Mouse (Mus musculus): ENCODE data around the gene Slc22a20. TPM values are rescaled to one million over a fixed set of nuclear protein-coding genes. Genes with fewer than 3 reads are reported as not detected.

Slc22a20 gene
- total and polyA plus RNA-seq, 3 experiments: not detected

DNA sequence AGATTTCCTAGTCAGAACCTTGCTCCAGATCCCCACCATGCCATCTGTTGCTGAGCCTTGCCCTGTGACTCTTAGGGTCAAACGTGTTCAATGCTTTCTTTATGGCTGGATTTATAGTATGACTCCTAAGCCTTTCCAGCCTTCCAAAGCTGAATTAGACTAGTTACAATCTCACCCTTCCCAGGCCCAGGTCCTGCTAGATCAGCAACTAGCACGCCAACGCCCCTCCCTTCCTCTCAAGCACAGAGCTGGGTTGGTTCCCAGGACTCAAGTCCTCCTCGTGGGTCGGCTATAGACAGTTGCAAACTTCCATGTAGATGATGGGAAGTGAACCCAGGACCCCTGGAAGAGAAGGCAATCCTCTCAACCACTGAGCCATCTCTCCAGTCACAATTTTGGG is 50.3 kb downstream of the Slc22a20 start:
- ATAC-seq (ENCODE audit: extremely low read depth, insufficient number of reproducible peaks, low FRiP score, poor library complexity, severe bottlenecking) (no peak), DNase-seq (ENCODE audit: low spot score) (no peak)
- H3K4me3 ChIP-seq (ENCODE audit: low read depth, low read length): no peak overlapping the region
- H3K9me3 ChIP-seq (replicated peaks): no peaks in the 10 kb centered on the region
- H3K4me1 ChIP-seq (ENCODE audit: insufficient read depth, low read depth, low read length): peaks cover 24% of the 10 kb centered on the region
- H3K36me3 ChIP-seq (replicated peaks): peaks cover 33% of the 10 kb centered on the region
- TF ChIP-seq POLR2AphosphoS5 (IDR thresholded peaks at IDR 0.05; ENCODE audit: insufficient replicate concordance, low read depth, low read length) (no peak), GATA2 (IDR thresholded peaks at IDR 0.05; ENCODE audit: borderline replicate concordance, low read depth, low read length) (no peak), CTCF (IDR thresholded peaks at IDR 0.05; ENCODE audit: low read depth, low read length) (no peak), GATA1 (IDR thresholded peaks at IDR 0.05; ENCODE audit: borderline replicate concordance, low read length) (no peak), TAL1 (conservative IDR thresholded peaks at IDR 0.05; ENCODE audit: low read depth, low read length) (no peak)
- peaks cover 34% of the 10 kb centered on the region for H3K27me3 ChIP-seq (ENCODE audit: insufficient read depth, low read length)

- Histone ChIP-seq H3K9me3 (replicated peaks) (no peaks in the 10 kb centered on the region), H3K27me3 (ENCODE audit: insufficient read depth, low read length) (peaks cover 34% of the 10 kb centered on the region), H3K4me1 (ENCODE audit: insufficient read depth, low read depth, low read length) (peaks cover 26% of the 10 kb centered on the region), H3K36me3 (replicated peaks) (peaks cover 28% of the 10 kb centered on the region), H3K4me3 (ENCODE audit: low read depth, low read length) (no peak overlapping the region)
- no peak for ATAC-seq (ENCODE audit: extremely low read depth, insufficient number of reproducible peaks, low FRiP score, poor library complexity, severe bottlenecking)
- no peak for DNase-seq (ENCODE audit: low spot score)
- TF ChIP-seq CTCF (IDR thresholded peaks at IDR 0.05; ENCODE audit: low read depth, low read length) (no peak), TAL1 (conservative IDR thresholded peaks at IDR 0.05; ENCODE audit: low read depth, low read length) (no peak), POLR2AphosphoS5 (IDR thresholded peaks at IDR 0.05; ENCODE audit: insufficient replicate concordance, low read depth, low read length) (no peak), GATA2 (IDR thresholded peaks at IDR 0.05; ENCODE audit: borderline replicate concordance, low read depth, low read length) (no peak)
Observed at GRCm38 (mm10) chr19:5935266-5935665, 50.7 kb downstream of the Slc22a20 start.

- DNase-seq (ENCODE audit: low spot score) (no peak), ATAC-seq (ENCODE audit: extremely low read depth, insufficient number of reproducible peaks, low FRiP score, poor library complexity, severe bottlenecking) (no peak)
- Histone ChIP-seq H3K36me3 (replicated peaks) (no peaks in the 10 kb centered on the region), H3K9me3 (replicated peaks) (no peaks in the 10 kb centered on the region), H3K27me3 (ENCODE audit: insufficient read depth, low read length) (peaks cover 56% of the 10 kb centered on the region), H3K4me3 (ENCODE audit: low read depth, low read length) (no peak overlapping the region), H3K4me1 (ENCODE audit: insufficient read depth, low read depth, low read length) (peaks cover 40% of the 10 kb centered on the region)
- no peak for TF ChIP-seq CTCF (IDR thresholded peaks at IDR 0.05; ENCODE audit: low read depth, low read length)
- no peak for TF ChIP-seq GATA2 (IDR thresholded peaks at IDR 0.05; ENCODE audit: borderline replicate concordance, low read depth, low read length)
- TF ChIP-seq GATA1 (IDR thresholded peaks at IDR 0.05; ENCODE audit: borderline replicate concordance, low read length): no peak
- TF ChIP-seq POLR2AphosphoS5 (IDR thresholded peaks at IDR 0.05; ENCODE audit: insufficient replicate concordance, low read depth, low read length): no peak
- no peak for TF ChIP-seq TAL1 (conservative IDR thresholded peaks at IDR 0.05; ENCODE audit: low read depth, low read length)
Observed at GRCm38 (mm10) chr19:5929634-5930596, 56.0 kb downstream of the Slc22a20 start.

DNA sequence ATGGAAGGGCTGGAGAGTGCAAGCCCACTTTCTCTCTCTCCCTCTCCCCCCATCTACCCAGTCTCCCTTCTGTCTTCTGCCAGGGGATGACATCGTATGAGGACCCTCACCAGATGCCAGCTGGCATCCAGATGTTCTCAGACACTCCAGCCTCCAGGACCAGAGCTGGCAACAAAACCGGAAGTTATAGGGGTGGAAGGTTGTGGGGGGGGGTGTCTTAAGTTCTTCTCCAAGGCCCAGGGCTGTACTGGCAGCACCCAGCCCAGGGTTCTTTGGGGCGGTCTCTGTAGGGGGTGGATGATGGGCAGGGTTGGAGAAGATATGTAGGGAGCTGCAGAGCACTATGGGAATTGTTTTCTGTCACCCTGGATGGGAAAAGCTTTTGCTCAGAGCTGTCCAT is 57.4 kb downstream of the Slc22a20 start:
- ATAC-seq (ENCODE audit: extremely low read depth, insufficient number of reproducible peaks, low FRiP score, poor library complexity, severe bottlenecking) (no peak), DNase-seq (ENCODE audit: low spot score) (no peak)
- peaks cover 44% of the 10 kb centered on the region for H3K27me3 ChIP-seq (ENCODE audit: insufficient read depth, low read length)
- TF ChIP-seq POLR2AphosphoS5 (IDR thresholded peaks at IDR 0.05; ENCODE audit: insufficient replicate concordance, low read depth, low read length): no peak
- no peak for TF ChIP-seq CTCF (IDR thresholded peaks at IDR 0.05; ENCODE audit: low read depth, low read length)
- TF ChIP-seq GATA2 (IDR thresholded peaks at IDR 0.05; ENCODE audit: borderline replicate concordance, low read depth, low read length): no peak
- TF ChIP-seq GATA1 (IDR thresholded peaks at IDR 0.05; ENCODE audit: borderline replicate concordance, low read length): no peak
- no peak for TF ChIP-seq TAL1 (conservative IDR thresholded peaks at IDR 0.05; ENCODE audit: low read depth, low read length)
- H3K4me3 ChIP-seq (ENCODE audit: low read depth, low read length): no peak overlapping the region
- H3K4me1 ChIP-seq (ENCODE audit: insufficient read depth, low read depth, low read length): peaks cover 53% of the 10 kb centered on the region
- no peaks in the 10 kb centered on the region for H3K36me3 ChIP-seq (replicated peaks)
- H3K9me3 ChIP-seq (replicated peaks): no peaks in the 10 kb centered on the region

DNA sequence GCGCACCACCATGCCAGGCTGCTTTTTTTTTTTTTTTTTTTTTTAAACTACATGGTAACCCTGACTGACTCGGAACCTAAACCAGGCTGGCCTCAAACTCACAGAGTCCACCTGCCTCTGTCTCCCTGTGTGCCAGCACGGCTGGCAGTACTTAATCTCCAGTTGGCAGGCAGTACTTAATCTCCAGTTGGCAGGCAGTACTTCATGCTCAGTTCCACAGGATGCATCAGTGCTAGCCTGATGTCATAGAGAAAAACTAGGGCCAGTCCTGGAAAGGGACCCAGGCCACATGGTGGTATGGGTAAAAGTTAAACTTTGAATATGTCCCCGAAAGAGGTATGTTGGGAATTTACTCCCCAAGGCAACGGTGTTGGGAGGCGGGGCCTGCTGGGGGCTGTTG is 57.8 kb downstream of the Slc22a20 start:
- ATAC-seq (ENCODE audit: extremely low read depth, insufficient number of reproducible peaks, low FRiP score, poor library complexity, severe bottlenecking): no peak
- H3K4me1 ChIP-seq (ENCODE audit: insufficient read depth, low read depth, low read length): peaks cover 56% of the 10 kb centered on the region
- H3K36me3 ChIP-seq (replicated peaks): no peaks in the 10 kb centered on the region
- no peaks in the 10 kb centered on the region for H3K9me3 ChIP-seq (replicated peaks)
- peaks cover 44% of the 10 kb centered on the region for H3K27me3 ChIP-seq (ENCODE audit: insufficient read depth, low read length)
- TF ChIP-seq CTCF (IDR thresholded peaks at IDR 0.05; ENCODE audit: low read depth, low read length): no peak
- TF ChIP-seq GATA2 (IDR thresholded peaks at IDR 0.05; ENCODE audit: borderline replicate concordance, low read depth, low read length): no peak
- TF ChIP-seq TAL1 (conservative IDR thresholded peaks at IDR 0.05; ENCODE audit: low read depth, low read length): no peak
- TF ChIP-seq GATA1 (IDR thresholded peaks at IDR 0.05; ENCODE audit: borderline replicate concordance, low read length): no peak
- no peak for TF ChIP-seq POLR2AphosphoS5 (IDR thresholded peaks at IDR 0.05; ENCODE audit: insufficient replicate concordance, low read depth, low read length)
- DNase-seq (ENCODE audit: low spot score): no peak
- H3K4me3 ChIP-seq (ENCODE audit: low read depth, low read length): no peak overlapping the region

- no peak for TF ChIP-seq CTCF (IDR thresholded peaks at IDR 0.05; ENCODE audit: low read depth, low read length)
- TF ChIP-seq TAL1 (conservative IDR thresholded peaks at IDR 0.05; ENCODE audit: low read depth, low read length): no peak
- TF ChIP-seq GATA1 (IDR thresholded peaks at IDR 0.05; ENCODE audit: borderline replicate concordance, low read length): no peak
- no peak for TF ChIP-seq POLR2AphosphoS5 (IDR thresholded peaks at IDR 0.05; ENCODE audit: insufficient replicate concordance, low read depth, low read length)
- no peak for TF ChIP-seq GATA2 (IDR thresholded peaks at IDR 0.05; ENCODE audit: borderline replicate concordance, low read depth, low read length)
- peaks cover 39% of the 10 kb centered on the region for H3K27me3 ChIP-seq (ENCODE audit: insufficient read depth, low read length)
- H3K36me3 ChIP-seq (replicated peaks): no peaks in the 10 kb centered on the region
- ATAC-seq (ENCODE audit: extremely low read depth, insufficient number of reproducible peaks, low FRiP score, poor library complexity, severe bottlenecking): no peak
- peaks cover 62% of the 10 kb centered on the region for H3K4me1 ChIP-seq (ENCODE audit: insufficient read depth, low read depth, low read length)
- no peak overlapping the region for H3K4me3 ChIP-seq (ENCODE audit: low read depth, low read length)
- no peaks in the 10 kb centered on the region for H3K9me3 ChIP-seq (replicated peaks)
- no peak for DNase-seq (ENCODE audit: low spot score)
Observed at GRCm38 (mm10) chr19:5927532-5927931, 58.4 kb downstream of the Slc22a20 start.
